Mouse (Mus musculus) urinary bladder, adult 18-20 months (tissue): Measurements from ENCODE around the gene Fbxo6.
"Not testable (repeated sequence)": the region's sequence is repeated elsewhere in the genome, so short reads cannot be mapped to it uniquely, and the experiment has no call there.

Experiments
- DNase-seq, 2 experiments: peaks; one replicate each; pipeline ENCODE4 v3.0.0; 2022; ENCODE audit warnings: low spot score in 2 of 2, mixed read lengths in 2 of 2

The Fbxo6 gene

GRCm38 (mm10) chr4:148151267-148152168, at the start of gene Fbxo6:
TSS of gene Fbxo6 (minus strand) at chr4:148152140.
- peak; percentile 81 for DNase-seq

GRCm38 (mm10) chr4:148198721-148199120, 46.8 kb upstream of the Fbxo6 start:
- no peak for DNase-seq

GRCm38 (mm10) chr4:148194400-148194799, 42.5 kb upstream of the Fbxo6 start:
- no peak for DNase-seq

- DNase-seq: no peak
These were observed 40.8 kb upstream of the Fbxo6 start for GRCm38 (mm10) chr4:148192707-148193245.

GRCm38 (mm10) chr4:148188767-148189166, 36.8 kb upstream of the Fbxo6 start:
- not testable (repeated sequence) for DNase-seq

- no peak for DNase-seq
These were observed 33.9 kb upstream of the Fbxo6 start for GRCm38 (mm10) chr4:148185819-148186218.

GRCm38 (mm10) chr4:148184564-148184963, 32.6 kb upstream of the Fbxo6 start:
- no peak for DNase-seq

- DNase-seq: no peak
These were observed 30.4 kb upstream of the Fbxo6 start for GRCm38 (mm10) chr4:148182363-148182762.

- no peak for DNase-seq
These were observed 29.5 kb upstream of the Fbxo6 start for GRCm38 (mm10) chr4:148181483-148181882.

- no peak for DNase-seq
These were observed 25.8 kb upstream of the Fbxo6 start for GRCm38 (mm10) chr4:148177716-148178115.

- not testable (repeated sequence) for DNase-seq
These were observed 24.7 kb upstream of the Fbxo6 start for GRCm38 (mm10) chr4:148176603-148177002.

- DNase-seq: no peak
These were observed 22.5 kb upstream of the Fbxo6 start for GRCm38 (mm10) chr4:148174495-148174862.

- DNase-seq: no peak
These were observed 22.0 kb upstream of the Fbxo6 start for GRCm38 (mm10) chr4:148173811-148174494.

GRCm38 (mm10) chr4:148171261-148171660, 19.3 kb upstream of the Fbxo6 start:
- DNase-seq: no peak

GRCm38 (mm10) chr4:148170842-148171241, 18.9 kb upstream of the Fbxo6 start:
- no peak for DNase-seq

GRCm38 (mm10) chr4:148169586-148169985, 17.6 kb upstream of the Fbxo6 start:
- DNase-seq: no peak

GRCm38 (mm10) chr4:148168287-148168686, 16.3 kb upstream of the Fbxo6 start:
- no peak for DNase-seq

GRCm38 (mm10) chr4:148166986-148167385, 15.0 kb upstream of the Fbxo6 start:
- peak in 1 of 2 experiments; percentile 62 for DNase-seq

- DNase-seq: no peak
These were observed 14.5 kb upstream of the Fbxo6 start for GRCm38 (mm10) chr4:148166431-148166830.

- DNase-seq: no peak
These were observed 13.6 kb upstream of the Fbxo6 start for GRCm38 (mm10) chr4:148165551-148165950.

GRCm38 (mm10) chr4:148164461-148164860, 12.5 kb upstream of the Fbxo6 start:
- DNase-seq: no peak

- DNase-seq: peak; percentile 60 to 82
These were observed 12.1 kb upstream of the Fbxo6 start for GRCm38 (mm10) chr4:148164002-148164439.
